Comparison of ENCODE assay signal across 31 mouse cellular contexts in genomic region chr19:34066779-34067472, GRCm38 (mm10). TPM values are rescaled to one million over a fixed set of nuclear protein-coding genes. Genes with fewer than 3 reads are reported as not detected.
DNase-seq lines count a peak whose midpoint lies in the region; ATAC-seq and TF ChIP-seq lines count a peak whose summit lies in the region.
"Had no signal": no experiment of that assay in that cellular context is flagged by ENCODE, and none has a peak within 500 bp of the region (broad histone marks: within the 10 kb centered on the region; RNA-seq: fewer than 3 reads in every experiment).

Gene Lipn (plus strand): TSS chr19:34067358.

- peak; percentile 3 for DNase-seq in lung, postnatal 36 days
- no peak for DNase-seq in lung, postnatal 0 days (ENCODE audit: low spot score)
- DNase-seq in adrenal gland, postnatal 14 days, result peak; percentile 17
- peak; percentile 21 for DNase-seq in yolk sac, embryonic 10.5 days (ENCODE audit: low spot score)
- DNase-seq in layer of hippocampus, adult 2 months (ENCODE audit: low spot score in 2 of 2), result no peak
- DNase-seq in lung, postnatal 4 days, result no peak
- DNase-seq: B cell, adult 2 months; cerebellum, adult 8-10 months; gastrocnemius, postnatal 10 days; heart, adult 18-20 months; heart, postnatal 36 days; kidney, adult 2 months; kidney, postnatal 10 days; layer of hippocampus, adult 9-11 months; liver, embryonic 13.5 days; lung, embryonic 14.5 days; right cerebral cortex, adult 18-20 months; thymus, postnatal 25 days had no signal

- H3K4me1 ChIP-seq in lung, postnatal 0 days (ENCODE audit: insufficient read depth, low read depth, low read length), result no peaks in the 10 kb centered on the region
- no peaks in the 10 kb centered on the region for H3K4me1 ChIP-seq in intestine, embryonic 16.5 days (ENCODE audit: control insufficient read depth, insufficient read depth, low read length)
- no peaks in the 10 kb centered on the region for H3K4me1 ChIP-seq in midbrain, embryonic 16.5 days (ENCODE audit: control insufficient read depth, insufficient read depth, low read length)
- H3K4me1 ChIP-seq: embryonic facial prominence, embryonic 10.5 days; forebrain, embryonic 12.5 days; hindbrain, embryonic 15.5 days; limb, embryonic 13.5 days; liver, embryonic 13.5 days; megakaryocyte, embryonic 14.5 days; midbrain, embryonic 15.5 days; neural tube, embryonic 12.5 days had no signal

- no peak within 1 kb of the TSS for H3K9ac ChIP-seq in lung, postnatal 0 days (replicated peaks; ENCODE audit: low read depth)
- H3K9ac ChIP-seq in intestine, embryonic 16.5 days (ENCODE audit: low read depth, low read length), result no peak within 1 kb of the TSS
- no peak within 1 kb of the TSS for H3K9ac ChIP-seq in midbrain, embryonic 16.5 days (ENCODE audit: low read depth, low read length)
- H3K9ac ChIP-seq: forebrain, embryonic 12.5 days; hindbrain, embryonic 15.5 days; limb, embryonic 13.5 days; liver, embryonic 13.5 days; lung, embryonic 14.5 days; midbrain, embryonic 15.5 days; neural tube, embryonic 12.5 days had no signal

- H3K36me3 ChIP-seq in lung, postnatal 0 days (ENCODE audit: insufficient read depth, low read length), result no peaks in the 10 kb centered on the region
- H3K36me3 ChIP-seq in intestine, embryonic 16.5 days (ENCODE audit: control insufficient read depth, insufficient read depth, low read length), result no peaks in the 10 kb centered on the region
- H3K36me3 ChIP-seq in midbrain, embryonic 16.5 days (ENCODE audit: control insufficient read depth, insufficient read depth, low read length), result no peaks in the 10 kb centered on the region
- H3K36me3 ChIP-seq: embryonic facial prominence, embryonic 10.5 days; forebrain, embryonic 12.5 days; hindbrain, embryonic 15.5 days; limb, embryonic 13.5 days; liver, embryonic 13.5 days; midbrain, embryonic 15.5 days; neural tube, embryonic 12.5 days had no signal

- H3K27me3 ChIP-seq in lung, postnatal 0 days (replicated peaks; ENCODE audit: insufficient read depth, low read length), result no peaks in the 10 kb centered on the region
- H3K27me3 ChIP-seq in intestine, embryonic 16.5 days (replicated peaks; ENCODE audit: control insufficient read depth, insufficient read depth, low read length), result no peaks in the 10 kb centered on the region
- no peaks in the 10 kb centered on the region for H3K27me3 ChIP-seq in midbrain, embryonic 16.5 days (ENCODE audit: control insufficient read depth, insufficient read depth, low read depth, low read length)
- H3K27me3 ChIP-seq: forebrain, embryonic 12.5 days; hindbrain, embryonic 15.5 days; limb, embryonic 13.5 days; liver, embryonic 13.5 days; megakaryocyte, embryonic 14.5 days; midbrain, embryonic 15.5 days; neural tube, embryonic 12.5 days had no signal

- TF ChIP-seq EP300 in lung, postnatal 0 days (IDR thresholded peaks at IDR 0.05), result no peak

- 77% methylated on average over 9 of the region's 9 CpGs for WGBS in lung, postnatal 0 days
- WGBS in intestine, embryonic 16.5 days, result 84% methylated on average over 9 of the region's 9 CpGs
- WGBS in midbrain, embryonic 16.5 days, result 92% methylated on average over 9 of the region's 9 CpGs

- no peak for TF ChIP-seq CTCF in lung, postnatal 0 days (IDR thresholded peaks at IDR 0.05)
- TF ChIP-seq CTCF in layer of hippocampus, adult 2 months (conservative IDR thresholded peaks at IDR 0.05), result no peak

- H3K4me3 ChIP-seq in lung, postnatal 0 days (ENCODE audit: low read depth, low read length), result no peak within 1 kb of the TSS
- no peak within 1 kb of the TSS for H3K4me3 ChIP-seq in intestine, embryonic 16.5 days (ENCODE audit: low read length)
- H3K4me3 ChIP-seq in layer of hippocampus, adult 2 months, result no peak within 1 kb of the TSS
- no peak within 1 kb of the TSS for H3K4me3 ChIP-seq in midbrain, embryonic 16.5 days (ENCODE audit: low read depth, low read length)
- H3K4me3 ChIP-seq: embryonic facial prominence, embryonic 10.5 days; forebrain, embryonic 12.5 days; hindbrain, embryonic 15.5 days; limb, embryonic 13.5 days; liver, embryonic 13.5 days; megakaryocyte, embryonic 14.5 days; midbrain, embryonic 15.5 days; neural tube, embryonic 12.5 days had no signal

- H3K9me3 ChIP-seq in lung, postnatal 0 days (ENCODE audit: low read length), result no peaks in the 10 kb centered on the region
- no peaks in the 10 kb centered on the region for H3K9me3 ChIP-seq in intestine, embryonic 16.5 days (ENCODE audit: control insufficient read depth, low read length)
- no peaks in the 10 kb centered on the region for H3K9me3 ChIP-seq in midbrain, embryonic 16.5 days (replicated peaks; ENCODE audit: control insufficient read depth, low read length, poor library complexity, severe bottlenecking)
- H3K9me3 ChIP-seq: embryonic facial prominence, embryonic 10.5 days; forebrain, embryonic 12.5 days; hindbrain, embryonic 15.5 days; limb, embryonic 13.5 days; liver, embryonic 13.5 days; megakaryocyte, embryonic 14.5 days; midbrain, embryonic 15.5 days; neural tube, embryonic 12.5 days had no signal

- no peak within 1 kb of the TSS for H3K4me2 ChIP-seq in lung, postnatal 0 days (replicated peaks; ENCODE audit: low read depth, low read length)
- H3K4me2 ChIP-seq in intestine, embryonic 16.5 days (ENCODE audit: low read depth, low read length), result no peak within 1 kb of the TSS
- H3K4me2 ChIP-seq in midbrain, embryonic 16.5 days (ENCODE audit: low read length), result no peak within 1 kb of the TSS
- H3K4me2 ChIP-seq: forebrain, embryonic 12.5 days; hindbrain, embryonic 15.5 days; limb, embryonic 13.5 days; liver, embryonic 13.5 days; lung, embryonic 14.5 days; midbrain, embryonic 15.5 days; neural tube, embryonic 12.5 days had no signal

- no peak for ATAC-seq in lung, postnatal 0 days
- ATAC-seq in intestine, embryonic 16.5 days, result peak; percentile 80
- ATAC-seq in midbrain, embryonic 16.5 days, result no peak
- ATAC-seq: midbrain, embryonic 15.5 days; Patski had no signal

- H3K27ac ChIP-seq in lung, postnatal 0 days (ENCODE audit: low read length), result no peak within 1 kb of the TSS
- no peak within 1 kb of the TSS for H3K27ac ChIP-seq in intestine, embryonic 16.5 days (ENCODE audit: low read length)
- no peak within 1 kb of the TSS for H3K27ac ChIP-seq in layer of hippocampus, adult 2 months
- no peak within 1 kb of the TSS for H3K27ac ChIP-seq in midbrain, embryonic 16.5 days (ENCODE audit: low read length)
- H3K27ac ChIP-seq: embryonic facial prominence, embryonic 10.5 days; forebrain, embryonic 12.5 days; hindbrain, embryonic 15.5 days; limb, embryonic 13.5 days; liver, embryonic 13.5 days; midbrain, embryonic 15.5 days; neural tube, embryonic 12.5 days had no signal

RNA-seq across cellular contexts. Expression of gene Lipn, which starts in this region (rescaled TPM):
- polyA plus RNA-seq in lung, postnatal 0 days (2015; fragmentation: Nextera tagmentation; extraction: Ambion mirVana), result not detected in 2 replicates
- 0.64 TPM in 1 of 2 replicates, not detected in the other for total RNA-seq in adrenal gland, postnatal 14 days (2021)
- polyA plus RNA-seq in intestine, embryonic 16.5 days (2015; fragmentation: Nextera tagmentation; extraction: Ambion mirVana), result not detected in 2 replicates
- total RNA-seq in layer of hippocampus, adult 2 months (2021), result not detected
- polyA plus RNA-seq in midbrain, embryonic 16.5 days (2015; fragmentation: Nextera tagmentation; extraction: Ambion mirVana), result not detected in 2 replicates
- total RNA-seq: gastrocnemius, postnatal 10 days; heart, adult 18-20 months; heart, postnatal 36 days; left cerebral cortex, adult 8-10 months had no signal
- polyA plus RNA-seq: embryonic facial prominence, embryonic 10.5 days; forebrain, embryonic 12.5 days; heart, embryonic 14.5 days; hindbrain, embryonic 15.5 days; kidney, adult 2 months; limb, embryonic 13.5 days; liver, embryonic 13.5 days; lung, embryonic 14.5 days; midbrain, embryonic 15.5 days; neural tube, embryonic 12.5 days; Patski; testis, adult 2 months had no signal

Comparison
In these comparisons a context has a peak if more than half of its experiments do, and no peak if none do; other contexts are left out.
1. DNase-seq: peak in lung, postnatal 36 days (single experiment) and yolk sac, embryonic 10.5 days (single experiment); none in lung, postnatal 0 days (single experiment), layer of hippocampus, adult 2 months (0 of 2) and lung, postnatal 4 days (0 of 2).
2. Peak in DNase-seq in adrenal gland, postnatal 14 days; RNA of the gene not detected or under 1 TPM.
3. Peak in ATAC-seq in intestine, embryonic 16.5 days; RNA of the gene not detected or under 1 TPM.